Mouse (Mus musculus) liver, adult 10 weeks (tissue): ENCODE measurements around the gene Endov. TPM values are rescaled to one million over a fixed set of nuclear protein-coding genes. Genes with fewer than 3 reads are reported as not detected.

ENCODE experiments used
- polyA plus RNA-seq: library from polyadenylated mRNA; stranded (reverse); fragments of 350-450 nt; fragmentation: Illumina TruSeq; extraction: RNeasy Lipid Tissue Mini Kit (QIAGEN cat#74804); gene quantifications from one replicate; pipeline ENCODE4 v1.2.3, GENCODE M21; 2014; ENCODE audit warnings: low read depth, low replicate concordance

The Endov gene
- 0.34 TPM for polyA plus RNA-seq

GRCm38 (mm10) chr11:119490861-119491689, at the start of gene Endov:
Endov (plus strand) TSS chr11:119491347.

DNA sequence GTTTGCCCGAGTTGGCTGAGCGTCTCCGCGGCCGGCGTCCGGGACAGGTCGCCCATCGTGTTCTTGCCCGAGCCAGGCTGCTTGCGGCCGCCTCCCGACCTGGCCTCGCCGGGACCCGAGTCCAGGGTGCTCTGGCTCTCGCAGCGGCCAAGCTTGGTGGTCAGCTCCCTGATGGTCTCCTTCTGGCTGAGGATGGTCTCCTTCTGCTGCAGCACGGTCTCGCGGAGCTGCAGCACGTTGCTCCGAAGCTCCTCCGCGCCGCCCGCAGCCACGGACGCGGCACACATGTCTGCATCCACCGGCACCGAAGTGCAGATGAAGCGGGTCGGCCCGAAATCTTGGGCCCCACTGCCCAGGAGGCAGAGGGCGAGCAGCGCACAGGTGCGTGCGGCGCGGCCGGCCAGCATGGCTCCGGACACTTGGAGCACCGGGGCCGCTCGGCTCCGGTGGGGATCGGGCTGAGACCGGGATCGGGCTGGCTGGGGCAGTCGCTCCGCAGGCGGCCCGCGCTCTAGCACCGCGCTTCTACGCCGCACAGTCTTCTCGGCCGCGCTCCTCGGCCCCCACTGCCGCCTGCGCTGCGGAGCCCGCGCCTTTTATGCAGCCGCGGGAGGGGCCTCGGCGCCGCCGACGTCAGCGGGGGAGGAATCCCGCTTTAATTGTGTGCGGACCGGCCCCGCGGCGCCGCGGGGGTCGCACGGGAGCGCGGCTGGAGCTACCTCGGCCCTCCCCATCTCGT, 56.2 kb downstream of the Endov start, which contains the start of gene Nptx1:
Gene Nptx1 (minus strand): TSS at position 571 of the 739 bp plus-strand sequence.

Other genes starting within 250 kb of the Endov start
- gene Gaa, start 223.5 kb upstream of the Endov start, polyA plus RNA-seq, result 1.3 TPM
- gene Eif4a3, start 191.3 kb upstream of the Endov start, polyA plus RNA-seq, result 35.4 TPM
- not detected for gene Card14, start 183.6 kb upstream of the Endov start, polyA plus RNA-seq
- gene Sgsh, start 135.8 kb upstream of the Endov start, polyA plus RNA-seq, result 0.42 TPM
- 1.8 TPM for gene Slc26a11, start 135.8 kb upstream of the Endov start, polyA plus RNA-seq
- gene Rnf213, start 98.2 kb upstream of the Endov start, polyA plus RNA-seq, result 37.3 TPM
- 0.08 TPM for gene Nptx1, start 56.4 kb downstream of the Endov start, polyA plus RNA-seq
- 2.2 TPM for gene Rptor, start 111.6 kb downstream of the Endov start, polyA plus RNA-seq